Mouse (Mus musculus) adrenal gland, adult 2 months (tissue): ENCODE results near the gene Syne4. TPM values are rescaled to one million over a fixed set of nuclear protein-coding genes. Genes with fewer than 3 reads are reported as not detected.

Source experiments
- DNase-seq: peaks from one replicate; pipeline ENCODE4 v3.0.0; 2021
- long read RNA-seq: library from polyadenylated mRNA; stranded (forward); transcript quantifications from one replicate; pipeline ENCODE4 v2.0.0, GENCODE M21; 2021
- polyA plus RNA-seq: library from polyadenylated mRNA; depleted of rRNA; stranded (reverse); fragments of >200 nt; gene quantifications from 2 replicates; pipeline ENCODE4 v1.2.3, GENCODE M21; 2012; rRNA removed
- total RNA-seq, 2 experiments: library from RNA; stranded (reverse); gene quantifications; 2 replicates each; pipeline ENCODE4 v1.2.3; 2021

Syne4 gene
- total RNA-seq (10 to 100 TPM; 18.8 to 34.5 TPM), polyA plus RNA-seq (51.8 and 59.1 TPM in 2 replicates)
- long read RNA-seq, transcript Syne4-201 (8 exons, 1,355 nt): major isoform, 8 of 19 reads
- long read RNA-seq, partial matches to known transcripts: 6 of 19 reads
- long read RNA-seq, other reads (novel, unspliced or antisense): 5 of 19 reads

DNA sequence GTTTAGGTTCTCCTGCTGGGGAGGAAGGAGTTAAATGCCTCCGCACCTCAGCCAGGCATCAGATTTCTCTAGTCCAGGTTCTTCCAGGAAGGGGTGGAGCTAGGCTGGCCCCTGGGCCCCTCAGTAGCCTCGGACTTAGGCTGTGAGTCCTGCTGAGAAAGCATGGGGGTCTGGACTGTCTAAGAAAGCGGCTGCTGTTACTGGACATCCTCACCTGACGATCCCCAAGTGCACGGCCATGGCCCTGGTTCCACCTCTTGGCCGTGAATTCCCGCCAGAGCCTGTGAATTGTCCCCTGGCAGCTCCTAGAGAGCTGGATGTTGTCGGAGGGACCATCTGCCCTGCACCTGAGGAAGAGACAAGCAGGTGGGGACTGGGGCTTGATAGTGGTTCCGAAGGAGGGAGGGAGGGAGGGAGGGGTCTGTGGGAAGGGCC lies at the start of gene Syne4:
Gene Syne4, plus strand, starts transcription at position 87 of the 435 bp plus-strand sequence.
- DNase-seq: no peak

DNA sequence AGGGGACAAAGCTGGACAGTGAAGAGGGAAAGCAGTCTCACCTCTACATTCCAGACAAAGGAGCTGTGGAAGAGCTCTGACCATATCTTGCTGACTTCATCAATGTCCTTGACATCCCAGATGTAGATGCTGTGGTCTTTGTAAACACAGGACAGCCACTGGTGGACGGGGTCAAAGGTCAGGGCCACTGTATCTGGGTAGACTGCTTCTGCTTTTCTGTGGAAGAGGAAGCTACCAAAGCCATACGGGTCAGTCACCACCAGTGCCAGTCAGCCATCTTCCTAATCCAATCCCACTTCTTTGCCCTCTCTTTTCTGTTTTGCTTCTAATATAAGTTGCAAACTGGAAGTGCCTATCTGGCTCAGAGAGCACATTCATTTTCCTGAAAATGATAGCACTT lies 49.6 kb upstream of the Syne4 start:
- peak; percentile 15 for DNase-seq

DNA sequence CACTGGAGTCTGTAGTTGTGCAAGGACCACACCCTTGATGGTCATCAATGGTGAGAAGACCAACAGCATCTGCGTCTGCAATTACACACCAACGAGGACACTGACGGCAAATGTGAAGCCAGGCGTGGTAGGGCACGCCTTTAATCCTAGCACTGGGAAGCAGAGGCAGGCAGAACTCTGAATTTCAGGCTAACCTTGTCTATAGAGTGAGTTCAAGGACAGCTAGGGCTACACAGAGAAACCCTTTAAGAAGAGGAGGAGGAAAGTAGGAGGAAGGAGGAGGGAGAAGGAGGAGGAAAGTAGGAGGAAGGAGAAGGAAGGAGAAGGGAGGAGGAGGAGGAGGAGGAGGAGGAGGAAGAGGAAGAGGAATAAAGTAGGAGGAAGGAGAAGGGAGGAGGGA lies 49.1 kb upstream of the Syne4 start:
- DNase-seq: no peak

DNA sequence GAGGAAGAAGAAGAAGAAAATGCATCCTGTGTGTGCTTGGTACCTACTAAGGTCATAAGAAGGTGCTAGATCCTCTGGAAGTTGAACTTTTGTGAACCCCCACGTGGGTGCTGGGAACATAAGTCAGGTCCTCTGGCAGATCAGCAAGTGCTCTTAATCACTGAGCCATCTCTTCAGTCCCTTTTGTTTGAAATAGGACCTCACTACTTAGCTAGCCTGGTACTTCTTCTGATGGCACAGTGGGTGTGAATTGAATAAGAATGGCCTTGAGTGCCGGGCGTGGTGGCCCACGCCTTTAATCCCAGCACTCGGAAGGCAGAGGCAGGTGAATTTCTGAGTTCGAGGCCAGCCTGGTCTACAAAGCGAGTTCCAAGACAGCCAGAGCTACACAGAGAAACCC lies 48.7 kb upstream of the Syne4 start:
- no peak for DNase-seq

DNA sequence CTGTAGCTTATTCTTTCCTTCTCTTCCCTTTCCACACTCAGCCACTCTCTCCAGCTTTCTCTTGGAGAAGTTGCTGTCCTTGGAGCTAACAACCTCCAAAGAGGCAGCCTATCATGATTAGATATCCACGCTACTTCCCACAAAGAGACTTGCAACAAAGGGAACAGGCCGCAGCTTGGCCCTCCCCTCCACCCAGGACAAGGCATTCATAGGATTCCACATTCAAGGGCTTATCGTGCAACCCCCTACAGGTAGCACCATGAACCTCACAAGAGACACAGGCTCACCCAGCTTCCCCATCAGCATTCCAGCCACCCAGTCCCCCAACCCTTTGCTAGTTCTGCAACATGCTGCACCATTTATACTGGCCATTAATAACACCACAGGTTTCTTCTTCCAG lies 47.8 kb upstream of the Syne4 start:
- DNase-seq: no peak

DNA sequence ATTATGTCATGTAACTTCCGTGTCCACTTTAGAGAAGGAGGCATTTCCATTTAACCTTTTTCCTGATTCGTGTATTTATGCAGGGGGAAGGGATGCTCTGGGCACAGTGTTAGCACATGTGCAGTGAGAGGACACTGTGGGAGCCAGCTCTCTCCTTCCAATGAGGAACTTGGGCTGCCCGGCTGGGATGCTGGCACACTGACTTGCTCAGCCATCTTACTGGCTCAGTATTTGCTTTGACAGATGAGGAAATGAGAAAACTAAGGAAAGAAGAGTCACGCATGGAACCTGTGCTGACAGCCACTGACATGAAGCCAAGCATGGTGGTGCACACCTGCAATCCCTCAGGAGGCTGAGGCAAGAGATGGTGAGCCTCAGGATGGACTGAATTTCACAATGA lies 45.0 kb upstream of the Syne4 start:
- DNase-seq: no peak

DNA sequence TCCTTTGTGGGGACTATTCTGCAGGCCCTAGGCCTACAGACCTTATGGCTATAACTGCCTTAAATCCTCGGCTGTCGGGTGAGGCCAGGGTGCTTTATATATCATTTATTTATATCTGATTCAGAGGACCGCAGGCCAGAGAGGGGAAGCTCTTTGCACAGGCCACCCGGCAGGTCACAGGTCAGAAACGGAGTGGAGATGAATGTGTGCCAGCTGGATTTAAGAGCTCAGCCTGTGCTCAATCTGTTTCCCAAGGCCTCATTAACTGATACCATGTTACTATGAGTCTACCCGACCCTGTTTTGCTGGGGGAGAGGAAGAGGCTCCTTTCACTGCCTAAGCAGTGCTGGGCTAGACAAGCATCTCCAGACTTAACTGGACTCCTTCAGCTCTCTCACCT lies 40.2 kb upstream of the Syne4 start:
- no peak for DNase-seq

DNA sequence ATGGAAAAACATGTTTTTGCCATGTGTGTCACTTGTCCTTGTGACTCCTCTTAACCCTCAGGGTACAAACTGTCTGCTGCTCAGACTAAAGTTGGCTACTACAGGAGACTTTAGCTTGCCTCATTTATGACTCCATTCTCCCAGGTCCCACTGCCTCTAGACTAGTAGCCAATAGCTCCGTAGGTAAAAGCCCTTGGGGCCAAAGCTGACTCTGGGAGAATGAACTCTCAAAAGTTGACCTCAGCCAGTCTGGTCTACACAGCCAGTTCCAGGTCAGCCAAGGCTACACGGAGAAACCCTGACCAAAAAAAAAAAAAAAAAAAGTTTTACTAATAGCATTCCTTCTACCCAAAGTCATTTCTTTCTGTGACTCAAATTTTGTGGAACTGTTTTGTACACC lies 35.7 kb upstream of the Syne4 start:
- DNase-seq: peak; percentile 25

DNA sequence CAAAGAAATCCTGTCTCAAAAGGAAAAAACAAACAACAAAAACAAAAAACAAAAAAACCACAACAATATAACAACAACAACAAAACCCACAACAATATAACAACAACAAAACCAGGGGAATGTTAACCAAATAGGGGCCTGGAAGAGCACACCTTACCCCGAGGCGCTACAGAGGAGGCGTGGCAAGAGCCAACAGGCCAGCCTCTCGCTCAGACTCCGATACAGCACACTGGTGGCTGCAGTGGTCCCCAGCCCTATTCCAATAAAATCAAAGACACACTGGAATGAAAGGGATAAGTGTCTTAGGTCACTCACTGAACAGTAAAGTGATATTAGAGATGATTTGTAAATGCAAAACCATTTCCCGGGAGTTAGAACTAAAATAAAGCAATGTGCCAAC lies 35.1 kb upstream of the Syne4 start:
- DNase-seq: no peak

DNA sequence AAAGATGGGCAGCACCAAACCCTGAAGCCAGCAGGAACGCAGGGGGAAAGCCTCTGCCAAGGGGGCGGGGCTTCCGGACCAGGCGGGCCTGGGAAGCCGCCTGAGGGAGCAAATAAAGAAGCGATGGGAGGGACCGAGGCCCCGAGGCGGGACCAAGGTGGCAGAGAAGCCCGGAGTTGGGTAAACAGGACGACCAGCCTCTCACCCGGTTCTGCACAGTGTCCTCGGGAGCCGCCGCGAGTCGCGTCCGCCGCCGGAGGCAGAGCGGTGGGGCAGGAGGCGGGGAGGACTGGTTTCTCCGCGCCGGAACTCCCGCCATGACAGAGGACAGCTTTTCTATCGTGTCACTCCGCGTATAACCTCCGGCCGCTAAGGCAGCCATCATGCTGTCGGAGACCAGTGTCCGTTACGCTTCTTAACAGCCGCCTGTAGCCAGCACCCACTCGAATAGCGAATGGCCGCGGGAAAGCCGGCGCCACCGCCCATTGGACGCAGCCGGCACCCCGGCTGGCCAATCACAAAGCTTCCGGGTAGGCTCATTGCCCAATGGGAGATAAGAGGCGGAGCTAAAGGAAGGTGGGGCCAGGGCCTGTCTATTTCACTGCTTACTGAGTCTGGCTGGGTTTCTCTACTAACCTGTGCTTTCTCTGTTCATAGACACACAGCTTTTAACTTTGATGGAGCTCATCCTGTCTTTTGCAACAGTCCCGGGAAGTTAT lies 34.5 kb upstream of the Syne4 start, which contains the start of the genes Thap8 and Wdr62:
Gene Thap8, plus strand, starts transcription at position 144 of the 719 bp plus-strand sequence.
Gene Wdr62, minus strand, starts transcription at position 469 of the 719 bp plus-strand sequence.
- DNase-seq: peak; percentile 95

DNA sequence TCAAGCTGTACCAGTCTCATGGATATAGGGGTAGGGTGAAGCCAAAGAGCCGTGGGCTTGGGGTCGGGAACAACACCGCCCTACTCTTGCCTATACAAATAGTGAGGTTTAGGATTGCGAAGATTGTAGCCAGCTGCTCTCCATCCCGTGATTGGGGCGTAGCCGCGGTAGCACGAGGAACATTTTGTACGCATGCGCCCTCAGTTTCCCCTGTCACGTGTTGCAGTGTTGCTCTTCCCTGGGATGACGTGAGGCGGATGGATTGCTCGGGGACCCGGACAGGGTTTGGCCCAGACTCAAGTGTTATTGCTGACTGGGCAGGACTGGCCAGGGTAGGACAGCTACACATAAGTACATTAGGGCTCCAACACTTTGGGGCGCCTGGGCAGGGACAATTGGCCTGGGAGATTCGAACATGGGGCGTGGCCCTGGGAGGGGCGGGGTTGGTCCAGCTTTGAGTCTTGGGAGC lies 33.9 kb upstream of the Syne4 start:
- DNase-seq: peak; percentile 91

DNA sequence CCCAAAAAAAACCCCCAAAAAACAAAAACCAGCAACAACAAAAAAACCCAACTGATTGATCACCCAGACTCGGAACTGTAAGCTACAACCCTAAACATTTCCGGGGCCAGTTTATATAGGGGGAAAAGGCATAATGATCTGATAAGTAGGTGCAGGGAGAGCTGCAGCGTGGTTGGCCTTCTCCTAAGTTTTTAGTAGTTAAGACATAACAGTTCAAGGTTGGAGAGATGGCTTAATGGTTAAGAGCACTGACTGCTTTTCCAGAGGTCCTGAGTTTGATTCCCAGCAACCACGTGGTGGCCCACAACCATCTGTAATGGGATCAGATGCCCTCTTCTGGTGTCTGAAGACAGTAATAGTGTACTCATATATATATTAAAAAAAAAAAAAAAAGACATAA lies 33.1 kb upstream of the Syne4 start:
- DNase-seq: no peak

DNA sequence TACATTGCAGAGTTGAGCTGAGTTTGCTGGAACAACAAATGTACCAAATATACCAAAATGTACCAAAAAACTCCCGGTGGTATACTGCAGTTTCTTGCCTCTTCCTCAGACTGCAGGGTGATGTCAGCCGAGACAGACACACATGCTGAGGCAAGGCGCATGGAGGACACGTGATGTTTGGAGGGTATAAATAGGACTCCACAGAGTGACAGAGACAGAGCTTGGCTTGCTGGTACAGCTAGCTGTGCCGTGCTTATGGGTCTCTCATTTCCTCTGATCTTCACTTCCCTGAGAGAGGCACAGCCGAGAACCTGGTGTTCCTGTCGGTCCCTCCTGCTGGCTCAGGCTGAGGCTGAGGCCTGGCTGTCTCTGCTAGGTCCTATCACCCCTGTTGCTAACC lies 31.9 kb upstream of the Syne4 start:
- DNase-seq: no peak

DNA sequence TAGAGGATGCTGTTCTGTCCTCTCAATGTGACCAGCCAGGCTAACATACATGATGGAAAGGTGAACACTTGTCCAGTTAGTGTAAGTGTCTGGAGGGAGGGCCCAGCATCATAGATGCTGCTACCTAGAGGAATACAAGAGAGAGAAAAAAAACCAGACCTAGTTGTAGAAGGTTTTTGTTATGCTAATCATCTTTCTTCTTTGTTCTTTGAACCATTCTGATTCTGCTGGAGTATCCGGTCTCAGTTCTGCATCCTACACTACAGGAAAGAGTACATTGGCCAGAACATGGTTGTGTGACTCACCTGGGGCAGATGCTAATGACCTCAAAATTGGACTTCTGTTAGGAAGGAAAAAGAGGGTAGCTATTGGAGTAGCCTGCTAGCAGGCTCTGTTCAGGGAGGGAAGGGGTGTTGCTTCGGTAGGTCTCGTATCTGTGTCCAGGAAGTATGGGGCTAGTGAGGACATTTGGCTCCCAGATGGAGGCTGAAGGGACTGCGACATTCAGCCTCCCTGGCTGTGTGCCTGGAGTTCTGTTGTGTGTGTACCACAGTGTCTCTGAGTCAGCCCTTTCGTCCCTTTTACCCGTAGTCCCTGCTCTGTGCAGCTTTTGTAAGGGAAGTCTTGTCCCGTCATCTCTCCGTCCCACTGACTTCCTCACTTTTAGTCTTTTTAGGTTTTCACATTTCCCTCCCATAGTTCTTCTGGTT lies 27.8 kb upstream of the Syne4 start:
- peak; percentile 35 for DNase-seq

DNA sequence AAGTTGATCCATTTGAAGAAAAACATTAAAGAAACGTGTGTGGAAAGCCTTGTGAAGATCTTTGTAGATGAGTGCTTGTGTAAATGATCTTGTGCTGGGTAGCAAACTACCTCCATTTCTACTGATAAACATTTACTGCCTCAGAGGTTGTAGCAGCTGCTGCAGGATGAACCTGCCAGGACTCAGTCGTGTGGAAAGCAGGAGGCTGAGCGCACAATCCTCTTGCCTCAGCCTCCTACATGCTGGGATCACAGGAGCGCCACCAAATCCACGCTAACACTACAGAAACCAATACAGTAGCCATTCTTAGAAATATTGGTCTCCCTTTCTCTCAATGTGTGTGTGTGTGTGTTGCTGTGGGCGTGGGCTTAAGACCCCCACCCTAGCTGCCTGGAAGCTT lies 26.6 kb upstream of the Syne4 start:
- no peak for DNase-seq

DNA sequence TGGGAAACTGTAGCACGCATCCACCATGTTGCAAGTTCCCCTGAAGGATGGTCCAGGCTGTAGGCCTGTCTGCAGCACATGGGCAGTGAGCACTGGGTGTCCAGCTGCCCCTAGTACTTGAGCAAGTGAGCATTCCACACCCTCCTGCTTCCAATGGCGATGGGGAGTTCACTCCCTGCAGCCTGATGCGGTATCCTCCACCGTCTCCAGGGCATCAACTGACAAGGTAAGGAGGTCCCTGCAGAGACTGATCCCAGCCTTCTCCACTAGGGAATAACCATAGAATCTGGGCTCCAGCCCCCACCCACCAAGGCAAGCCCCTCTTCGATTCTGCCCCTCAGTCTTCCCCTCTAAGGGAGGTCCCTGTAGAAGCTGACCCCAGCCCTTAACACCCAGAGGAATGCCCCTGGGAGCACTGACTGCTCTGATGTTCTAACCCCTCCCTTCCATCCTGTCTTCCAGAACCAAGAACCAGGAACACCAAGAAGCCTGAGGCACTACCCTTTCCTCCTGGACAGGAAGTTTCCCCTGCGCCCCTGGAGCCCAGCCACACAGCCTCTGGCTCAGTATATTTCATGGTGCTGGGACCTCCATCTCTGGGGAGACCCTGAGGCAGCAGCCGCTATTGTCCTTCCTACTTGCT lies 25.4 kb upstream of the Syne4 start:
- no peak for DNase-seq

DNA sequence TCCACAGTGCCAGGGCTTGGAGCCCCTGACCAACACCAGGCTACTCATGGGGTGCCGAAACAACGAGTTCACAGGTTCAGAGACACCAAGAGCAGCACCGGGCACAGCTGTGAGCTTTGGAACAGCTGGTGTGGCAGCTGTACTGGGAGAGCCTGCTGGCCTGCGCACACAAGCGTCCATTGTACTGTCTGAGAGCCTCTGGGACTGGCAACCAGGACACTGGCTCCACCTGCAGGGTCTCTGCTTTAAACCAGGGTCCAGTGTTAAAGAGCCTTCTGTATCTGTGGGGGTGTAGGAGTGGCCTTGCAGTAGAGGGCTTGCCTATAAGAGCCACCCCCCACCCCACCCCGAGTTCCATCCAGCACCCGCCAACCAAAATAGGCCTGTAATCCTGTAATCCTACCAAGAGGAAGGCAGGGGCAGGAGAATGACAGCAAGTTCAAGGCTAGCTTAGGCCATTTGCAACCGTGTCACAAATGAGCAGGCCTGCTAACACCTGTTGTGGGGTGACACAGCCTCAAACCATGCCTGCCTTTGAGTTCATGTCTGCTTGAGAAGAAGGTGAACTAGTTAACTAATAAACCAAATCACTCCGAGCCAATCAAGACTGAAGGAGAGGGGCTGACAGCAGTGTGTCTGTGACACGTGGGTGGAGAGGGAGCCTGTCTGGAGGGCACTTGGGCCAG lies 24.8 kb upstream of the Syne4 start:
- no peak for DNase-seq

DNA sequence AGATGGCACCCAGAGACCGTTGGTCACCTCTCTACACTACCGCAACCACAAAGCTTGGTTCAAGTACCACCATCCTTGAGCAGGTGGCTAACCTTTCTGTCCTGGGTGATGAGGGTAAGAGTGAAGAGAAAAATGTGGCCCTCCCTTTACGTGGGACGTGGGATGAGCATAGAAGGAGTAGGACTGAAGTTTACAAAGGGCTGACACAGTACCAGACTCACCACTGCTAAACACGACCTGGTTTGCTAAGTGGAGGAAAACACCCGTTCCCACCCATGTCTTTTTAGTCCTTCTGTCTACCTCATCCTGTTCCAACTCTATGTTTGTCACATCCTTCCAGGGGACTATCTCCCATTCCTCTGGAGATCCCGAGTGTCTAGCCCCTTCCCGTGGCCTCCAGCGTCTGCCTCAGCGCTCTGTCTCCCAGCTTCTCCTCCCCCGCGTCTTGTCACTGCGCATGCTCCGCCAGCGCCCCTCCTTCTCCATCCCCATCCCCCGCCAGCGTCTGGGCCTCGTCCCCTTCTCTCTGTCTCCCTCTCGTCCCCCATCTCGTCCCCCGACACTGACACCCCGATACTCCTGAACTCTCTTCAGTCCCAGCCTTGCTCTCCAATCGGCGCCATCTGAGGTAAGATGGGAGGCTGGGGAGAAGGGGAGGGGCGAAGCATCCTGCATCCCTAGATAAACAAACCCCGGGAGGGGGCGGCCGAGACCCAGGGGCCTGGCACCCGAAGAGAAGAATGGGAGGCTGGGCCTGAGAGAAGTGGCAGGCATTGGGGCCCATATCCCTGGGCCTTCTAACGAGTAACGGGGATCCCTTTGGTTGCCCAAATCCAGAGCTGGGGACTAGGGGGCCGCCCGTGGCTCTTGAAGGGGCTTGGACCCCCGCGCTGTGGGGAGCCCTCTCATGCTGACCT lies 23.1 kb upstream of the Syne4 start, which contains the start of gene Clip3:
Gene Clip3, plus strand, starts transcription at position 514 of the 917 bp plus-strand sequence.
- DNase-seq: peak; percentile 65

DNA sequence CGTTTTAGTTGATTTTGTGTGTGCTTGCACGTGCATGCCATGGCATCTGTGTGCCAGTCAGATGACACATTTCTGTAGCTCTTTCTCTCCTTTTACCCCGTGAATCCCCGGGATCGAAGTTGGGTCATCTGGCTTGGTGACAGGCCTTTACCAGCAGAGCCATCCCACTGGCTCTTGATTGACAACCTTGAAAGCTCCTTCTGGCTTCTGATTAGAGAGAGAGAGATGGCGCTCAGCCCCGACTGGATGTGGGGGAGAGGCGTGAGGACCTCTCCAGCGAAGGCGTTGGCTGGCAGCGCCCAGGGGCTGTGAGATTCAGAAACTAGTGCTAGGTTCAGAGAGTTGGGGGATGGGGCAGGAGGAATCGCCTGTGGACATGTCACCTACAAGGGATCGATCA lies 20.8 kb upstream of the Syne4 start:
- DNase-seq: no peak

DNA sequence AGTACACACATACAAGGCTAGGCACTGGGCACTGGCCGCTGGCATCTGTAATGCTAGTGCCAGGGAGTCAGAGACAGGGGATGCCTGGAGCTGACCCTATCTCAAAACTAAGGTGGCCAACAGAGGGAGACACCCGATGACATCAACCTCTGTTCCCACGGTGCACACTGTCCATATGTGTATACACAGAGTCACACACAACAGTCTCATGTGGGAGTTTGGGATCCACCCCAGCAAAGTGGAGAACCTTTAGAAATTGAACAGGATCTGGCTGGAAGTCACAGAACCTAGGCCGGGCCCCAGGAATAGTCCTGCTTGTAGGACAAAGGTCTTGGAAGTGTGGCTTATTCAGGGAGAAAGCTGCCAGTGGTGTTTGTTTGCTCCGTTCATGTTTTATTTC lies 20.3 kb upstream of the Syne4 start:
- DNase-seq: no peak

DNA sequence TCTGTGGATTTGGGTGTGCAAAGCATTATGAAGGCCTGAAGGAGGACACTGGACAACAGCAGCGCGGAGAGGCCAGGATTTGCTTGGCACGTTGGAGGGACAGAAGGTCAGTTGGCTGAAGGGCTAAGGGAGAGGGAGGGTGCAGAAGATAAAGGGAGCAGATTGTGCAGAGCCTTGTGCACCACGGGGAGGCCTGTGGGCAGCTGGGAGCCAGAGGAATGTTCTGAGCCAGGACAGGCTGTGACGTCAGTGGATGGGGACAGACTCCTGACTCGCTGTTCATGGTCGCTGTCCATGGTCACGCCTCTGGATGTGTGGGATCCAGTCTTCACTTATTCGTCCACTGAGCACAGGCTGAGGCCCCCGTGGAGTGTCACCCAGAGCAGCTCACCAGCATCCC lies 19.5 kb upstream of the Syne4 start:
- DNase-seq: peak; percentile 64
